Mouse (Mus musculus) mesoderm, embryonic 11.5 days (tissue): ENCODE measurements around the gene Capn2.
A peak's percentile ranks its signal among the peaks of the same experiment; 100 is the strongest.

Experiments used
- DNase-seq: peaks from one replicate; pipeline ENCODE4 v3.0.0-alpha.2; 2012; ENCODE audit warnings: low read depth, low spot score

Capn2 gene

DNA sequence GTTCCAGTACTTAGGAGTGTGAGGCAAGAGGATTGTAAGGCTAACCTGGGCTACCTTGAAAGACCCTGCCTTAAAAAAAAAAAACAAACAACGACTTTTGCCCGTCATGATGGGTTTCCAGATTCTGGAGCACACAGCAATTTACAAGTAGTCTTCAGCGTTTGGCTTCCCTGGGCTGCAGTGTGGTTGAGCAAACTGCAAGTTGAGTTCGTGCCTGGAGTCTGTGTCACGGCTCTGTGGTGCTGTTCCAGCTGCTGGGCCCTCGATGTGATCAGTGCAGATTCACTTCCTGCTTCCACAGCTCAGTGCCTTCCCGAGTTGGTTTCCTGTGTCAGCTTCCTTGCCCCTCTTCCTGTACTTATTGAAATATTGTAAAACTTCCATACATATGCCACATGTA is 56.1 kb downstream of the Capn2 start:
- no peak for DNase-seq

DNA sequence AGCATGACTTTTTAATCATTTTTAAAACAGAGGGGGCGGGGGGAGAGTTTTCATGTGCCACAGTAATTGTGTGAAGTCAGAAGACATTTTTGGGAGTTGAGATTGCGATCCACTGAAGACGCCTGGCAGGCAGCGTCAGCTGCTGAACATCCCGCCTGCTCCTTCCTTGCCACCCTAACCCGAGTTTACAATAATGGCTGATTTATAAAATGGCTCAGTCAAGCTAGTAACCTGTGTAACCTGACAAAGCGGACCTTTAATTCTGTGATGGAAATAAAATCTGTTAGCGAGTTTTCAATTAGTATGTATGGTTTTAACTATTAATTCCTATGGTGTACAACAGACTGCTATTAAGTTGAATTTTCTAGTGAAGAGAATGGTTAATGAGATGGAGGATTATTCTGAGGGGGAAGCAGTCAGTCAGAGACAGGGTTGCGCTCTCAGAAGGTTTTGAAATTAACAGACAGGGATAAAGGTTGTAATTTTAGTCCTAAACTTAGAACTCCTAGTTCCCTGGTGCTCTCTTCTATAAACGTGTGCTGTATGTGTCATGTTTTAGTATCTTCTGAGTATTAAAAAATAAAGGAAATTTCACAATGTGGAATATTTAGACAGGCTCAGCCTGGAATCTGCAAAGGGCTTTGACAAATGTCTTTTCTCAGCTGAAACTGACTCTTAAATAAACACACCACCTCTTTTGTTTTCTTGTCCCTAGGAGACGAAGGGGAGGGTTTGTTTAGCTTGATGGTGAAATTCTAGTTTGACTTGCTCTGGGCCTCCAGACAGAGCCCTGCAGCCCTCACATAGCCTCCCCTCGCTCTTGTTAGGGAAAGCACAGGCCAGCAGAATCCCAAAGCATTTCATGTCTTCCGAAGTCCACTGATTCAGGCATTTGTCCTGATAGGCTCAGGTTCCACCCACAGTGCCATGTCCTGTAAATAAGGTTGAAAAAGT is 56.8 kb downstream of the Capn2 start:
- DNase-seq, result peak; percentile 26

DNA sequence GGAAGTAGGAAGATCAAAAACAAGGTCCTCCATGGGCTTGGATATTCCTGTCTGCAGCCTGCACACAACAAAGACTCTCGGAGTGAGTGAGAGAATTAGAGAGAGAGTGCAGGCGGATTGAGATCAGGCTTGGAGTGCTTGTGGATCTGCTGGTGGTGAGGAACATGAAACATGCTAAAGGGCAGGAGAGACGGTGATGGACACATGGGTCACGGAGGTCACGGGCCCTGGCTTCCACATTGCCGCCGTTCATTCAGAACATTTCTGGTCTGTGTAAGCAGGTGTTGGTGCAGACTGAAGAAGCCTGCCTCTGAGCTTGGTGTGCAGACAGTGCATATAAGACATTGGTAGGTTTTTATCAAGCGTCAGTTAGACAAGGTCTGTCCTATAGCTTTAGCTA is 58.0 kb downstream of the Capn2 start:
- DNase-seq, result no peak

DNA sequence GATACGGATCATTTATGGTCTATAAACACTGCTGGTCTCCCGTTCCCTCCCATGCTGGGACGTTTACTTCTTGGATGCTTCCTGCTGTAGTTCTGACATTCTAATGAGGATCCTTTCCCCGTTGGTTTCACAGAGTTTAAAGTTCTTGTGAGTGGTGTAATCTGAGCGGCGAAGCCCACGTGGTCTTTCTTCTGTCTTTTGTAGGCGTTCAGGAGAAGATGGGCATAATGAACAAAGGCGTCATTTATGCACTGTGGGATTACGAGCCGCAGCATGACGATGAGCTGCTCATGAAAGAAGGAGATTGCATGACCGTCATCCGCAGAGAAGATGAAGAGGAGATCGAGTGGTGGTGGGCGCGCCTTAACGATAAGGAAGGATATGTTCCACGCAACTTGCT is 58.9 kb downstream of the Capn2 start:
- no peak for DNase-seq

DNA sequence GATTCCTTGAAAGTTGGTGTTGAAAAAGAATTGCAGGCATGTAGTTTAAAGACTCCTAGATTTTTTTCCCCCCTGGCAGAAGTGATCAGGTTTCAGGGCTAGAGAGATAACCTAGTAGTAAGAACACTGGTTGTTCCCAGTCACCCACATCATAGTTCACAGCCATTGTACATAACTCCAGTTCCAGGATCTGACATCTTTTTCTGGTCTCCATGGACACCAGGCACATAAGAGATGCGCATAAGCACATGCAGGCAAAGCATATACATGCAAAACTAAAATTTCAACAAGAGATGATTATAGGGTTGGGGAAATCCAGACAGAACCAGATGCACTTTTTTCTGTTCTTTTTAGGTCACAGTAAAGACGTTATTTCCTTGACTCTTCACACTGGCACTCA is 62.3 kb downstream of the Capn2 start:
- no peak for DNase-seq

DNA sequence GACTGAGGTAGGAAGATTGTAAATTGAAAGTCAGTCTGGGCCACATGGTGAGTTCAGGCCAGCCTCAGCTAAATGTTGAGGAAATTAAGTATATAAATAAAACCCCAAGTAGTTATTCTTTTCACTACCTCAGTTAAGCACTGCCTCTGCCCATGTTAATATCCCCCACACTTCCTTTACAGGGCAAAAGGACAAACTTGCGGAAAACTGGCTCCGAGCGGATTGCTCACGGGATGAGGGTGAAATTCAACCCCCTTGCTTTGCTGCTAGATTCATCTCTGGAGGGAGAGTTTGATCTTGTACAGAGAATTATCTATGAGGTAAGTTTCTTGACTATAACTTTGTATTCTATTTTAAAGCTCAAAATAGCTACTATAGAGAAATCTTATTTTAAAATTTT is 64.9 kb downstream of the Capn2 start:
- DNase-seq, result no peak

DNA sequence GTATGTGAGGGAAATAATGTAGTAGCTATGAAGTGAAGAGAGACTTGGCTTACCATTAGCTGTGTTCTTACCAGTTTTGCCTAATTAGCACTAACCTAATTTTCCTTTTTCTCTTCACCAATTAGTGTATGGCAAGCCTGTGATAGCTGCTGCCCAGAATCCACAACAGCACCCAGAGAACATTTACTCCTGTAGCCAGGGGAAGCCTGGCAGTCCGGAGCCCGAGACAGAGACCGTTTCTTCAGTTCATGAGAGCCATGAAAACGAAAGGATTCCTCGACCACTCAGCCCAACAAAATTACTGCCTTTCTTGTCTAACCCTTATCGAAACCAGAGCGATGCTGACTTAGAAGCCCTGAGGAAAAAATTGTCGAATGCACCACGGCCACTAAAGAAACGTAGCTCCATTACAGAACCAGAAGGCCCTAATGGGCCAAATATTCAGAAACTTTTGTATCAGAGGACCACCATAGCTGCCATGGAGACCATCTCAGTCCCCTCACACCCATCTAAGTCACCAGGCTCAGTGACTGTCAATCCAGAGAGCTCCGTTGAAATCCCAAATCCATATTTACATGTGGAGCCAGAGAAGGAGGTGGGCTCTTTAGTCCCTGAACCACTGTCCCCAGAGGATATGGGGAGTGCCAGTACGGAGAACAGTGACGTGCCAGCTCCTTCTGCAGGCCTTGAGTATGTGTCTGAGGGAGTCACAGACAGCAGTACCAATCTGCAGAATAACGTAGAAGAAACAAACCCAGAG is 69.0 kb downstream of the Capn2 start:
- no peak for DNase-seq

DNA sequence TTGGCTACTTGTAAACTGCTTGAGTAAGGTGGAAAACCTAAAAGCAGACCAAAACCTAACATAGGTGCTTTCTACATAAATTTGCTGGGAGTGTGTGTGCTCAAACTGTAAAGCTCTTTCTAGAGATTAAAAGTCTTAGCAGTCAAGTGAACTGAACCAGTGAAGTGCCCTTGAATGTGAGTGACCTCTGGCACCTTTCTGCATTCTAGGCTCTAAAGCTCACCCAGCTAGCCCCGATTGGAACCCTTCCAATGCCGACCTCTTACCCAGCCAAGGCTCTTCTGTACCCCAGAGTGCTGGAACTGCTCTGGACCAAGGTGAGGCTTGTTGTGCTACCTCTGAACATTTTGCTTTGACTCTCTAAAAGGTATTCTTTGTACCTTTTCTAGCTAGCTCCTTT is 73.3 kb downstream of the Capn2 start:
- DNase-seq, result no peak

DNA sequence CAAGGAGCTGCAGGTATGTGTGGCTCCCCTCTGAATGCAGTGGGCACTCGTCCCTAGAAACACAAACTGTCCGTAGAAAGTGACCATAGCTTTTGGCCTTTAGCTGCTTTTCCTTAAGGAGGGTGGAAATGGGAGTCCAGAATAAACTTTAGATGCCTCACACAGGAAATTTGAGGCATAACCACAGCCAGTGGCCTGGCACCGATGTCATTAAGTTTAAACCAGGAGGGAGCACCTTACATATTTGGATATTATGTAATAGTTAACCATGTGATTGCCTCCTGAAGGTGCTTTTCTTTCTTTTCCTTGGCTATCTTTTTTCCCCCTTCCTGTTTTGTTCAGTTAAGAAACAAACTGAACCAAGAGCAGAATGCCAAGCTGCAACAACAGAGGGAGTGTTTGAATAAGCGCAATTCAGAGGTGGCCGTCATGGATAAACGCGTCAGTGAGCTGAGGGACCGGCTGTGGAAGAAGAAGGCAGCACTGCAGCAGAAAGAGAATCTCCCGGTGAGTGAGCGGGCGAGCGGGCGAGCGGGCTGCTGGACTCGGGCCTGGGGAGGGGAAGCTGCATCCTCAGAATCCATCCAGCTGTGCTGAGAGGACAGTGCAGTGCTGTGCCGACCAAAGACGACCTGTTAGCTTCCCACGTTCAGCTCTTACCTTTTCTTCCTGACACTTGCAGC is 75.5 kb downstream of the Capn2 start:
- no peak for DNase-seq

DNA sequence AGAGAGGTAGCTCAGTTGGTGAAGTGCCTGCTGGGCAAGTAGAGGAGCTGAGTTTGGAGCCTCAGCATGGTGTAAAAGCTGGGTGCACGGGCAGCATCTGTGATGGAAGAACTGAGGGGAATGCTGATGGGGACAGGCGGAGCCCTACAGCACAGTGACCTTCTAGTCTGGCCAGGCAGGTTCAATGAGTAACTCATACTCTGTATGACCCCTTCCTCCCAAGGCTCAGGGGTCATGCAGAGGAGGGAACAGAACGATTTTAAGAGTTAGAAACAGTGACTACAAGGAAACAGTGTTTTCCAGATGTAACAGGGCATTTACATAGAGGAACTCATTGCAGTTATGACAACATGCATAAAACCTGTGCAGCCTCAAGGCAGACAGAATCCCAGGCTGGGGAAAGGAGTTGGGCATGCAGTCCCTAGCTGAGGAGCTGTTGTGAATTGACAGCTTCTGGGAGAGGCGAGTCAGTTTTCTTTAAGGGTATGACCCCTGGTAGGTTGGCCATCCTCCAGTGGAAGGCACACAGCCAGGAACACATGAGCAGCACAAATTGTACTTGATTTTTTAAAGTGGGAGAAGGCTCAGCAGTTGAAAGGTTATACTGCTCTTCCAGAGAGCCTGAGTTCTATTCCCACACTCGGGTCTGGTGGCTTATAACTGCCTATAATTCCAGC is 77.7 kb downstream of the Capn2 start:
- DNase-seq, result no peak

DNA sequence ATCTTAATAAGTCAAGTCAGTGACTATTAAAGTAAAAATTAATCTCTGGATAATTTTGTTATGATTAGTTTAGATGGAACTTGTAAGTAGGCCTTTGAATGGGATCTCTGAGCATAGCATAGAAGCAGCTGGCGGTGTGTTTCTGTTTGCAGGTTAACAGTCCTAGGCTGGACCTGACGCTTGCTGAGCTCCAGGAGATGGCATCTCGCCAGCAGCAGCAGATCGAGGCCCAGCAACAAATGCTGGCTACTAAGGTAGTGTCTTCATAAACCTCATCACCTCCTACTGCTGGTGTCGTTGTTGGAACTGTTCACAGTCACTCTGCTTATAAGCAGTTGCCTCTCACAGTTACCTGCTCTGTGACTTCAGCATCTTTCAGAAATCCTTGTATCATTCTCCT is 80.7 kb downstream of the Capn2 start:
- DNase-seq, result no peak

DNA sequence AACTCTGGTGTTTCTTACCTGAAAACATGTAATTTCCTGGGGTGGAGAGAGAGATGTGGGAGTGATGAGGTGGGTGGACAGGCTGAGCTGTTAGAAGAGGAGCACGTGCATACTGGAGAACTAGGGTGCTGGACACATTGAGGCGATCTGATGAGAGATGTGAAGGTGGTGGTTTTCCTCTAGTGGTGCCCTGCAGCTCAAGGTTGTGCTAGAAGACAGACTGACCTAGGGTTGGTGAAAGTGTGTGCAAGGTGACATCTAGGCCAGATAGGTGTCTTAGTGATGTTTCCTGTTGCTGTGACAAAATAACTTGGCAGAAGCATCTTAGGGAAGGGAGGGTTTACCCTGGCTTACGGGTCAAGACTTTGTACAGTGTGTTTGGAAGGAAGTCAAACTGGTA is 85.3 kb downstream of the Capn2 start:
- DNase-seq, result no peak

DNA sequence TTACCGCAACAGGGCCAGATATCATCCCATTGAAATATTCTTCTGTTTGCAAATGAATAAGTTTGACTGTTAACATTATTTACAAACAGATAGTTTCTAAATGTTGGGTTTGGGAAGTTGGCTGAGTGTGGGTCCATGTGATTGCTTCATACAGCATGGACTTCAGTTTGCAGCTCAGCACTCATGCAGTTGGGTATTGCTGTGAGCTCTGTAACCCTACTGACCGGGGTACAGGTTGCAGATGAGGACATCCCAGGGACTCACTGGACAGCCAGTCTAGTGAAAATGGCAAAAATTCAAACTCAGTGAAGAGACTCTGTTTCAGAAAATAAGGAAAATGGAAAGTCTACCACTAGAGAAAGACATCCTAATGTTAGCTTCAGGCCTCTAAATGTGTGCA is 86.7 kb downstream of the Capn2 start:
- DNase-seq, result no peak

DNA sequence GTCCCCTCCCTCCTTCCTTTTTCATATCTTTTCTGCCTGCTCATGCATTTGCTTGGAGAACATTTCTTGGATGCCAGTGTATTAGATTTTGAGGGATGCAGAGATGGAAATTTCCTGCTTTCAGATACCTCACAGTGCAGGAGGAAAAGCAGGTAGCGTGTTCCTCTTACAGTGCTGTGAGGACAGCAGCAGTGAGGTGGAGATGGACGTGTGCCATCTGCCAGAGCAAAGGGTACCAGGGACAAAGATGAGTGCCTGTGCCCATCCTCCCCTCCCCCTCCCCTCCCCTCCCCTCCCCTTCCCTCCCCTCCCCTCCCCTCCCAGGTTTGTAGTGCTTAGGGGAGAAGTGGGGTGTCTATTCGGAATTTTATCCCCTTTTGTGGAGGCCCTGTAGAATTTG is 87.6 kb downstream of the Capn2 start:
- DNase-seq, result no peak

DNA sequence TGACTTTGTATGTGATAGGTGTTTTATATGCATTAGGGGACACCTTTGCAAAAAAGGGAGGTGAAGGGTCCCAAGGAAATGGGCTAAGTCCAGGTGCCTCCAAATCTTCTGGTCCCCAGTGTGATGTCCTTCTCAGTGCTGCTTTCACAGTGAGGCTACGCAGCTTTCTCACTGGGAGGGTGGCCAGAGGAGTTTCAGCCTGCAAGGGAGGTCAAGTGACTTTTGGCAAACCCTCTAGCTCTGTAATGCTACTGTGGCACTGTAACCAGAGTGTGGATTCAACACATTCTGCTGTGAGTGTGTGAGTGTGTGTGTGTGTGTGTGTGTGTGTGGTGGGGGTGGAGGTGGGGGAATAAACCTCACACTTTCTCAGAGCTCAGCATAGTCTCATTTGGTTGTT is 90.0 kb downstream of the Capn2 start:
- no peak for DNase-seq

DNA sequence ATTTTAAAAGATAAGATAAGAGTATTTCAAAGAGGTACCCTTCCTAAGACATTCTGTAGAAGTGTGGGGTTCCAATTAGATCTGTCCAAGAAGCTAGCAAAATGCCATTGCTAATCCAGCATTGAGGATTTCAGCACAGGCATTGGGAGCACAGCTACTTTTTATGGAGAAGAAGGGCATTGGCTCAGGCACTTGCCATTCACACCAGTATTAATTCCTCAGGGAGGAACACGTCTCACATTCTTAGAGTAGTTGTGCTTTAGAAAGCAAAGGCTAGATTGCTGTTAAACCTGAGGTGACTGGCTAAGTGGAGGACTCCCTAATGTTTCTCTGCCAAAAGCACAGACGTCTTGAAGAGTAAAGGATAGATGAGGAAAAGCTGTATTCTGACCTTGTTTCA is 91.0 kb downstream of the Capn2 start:
- no peak for DNase-seq

DNA sequence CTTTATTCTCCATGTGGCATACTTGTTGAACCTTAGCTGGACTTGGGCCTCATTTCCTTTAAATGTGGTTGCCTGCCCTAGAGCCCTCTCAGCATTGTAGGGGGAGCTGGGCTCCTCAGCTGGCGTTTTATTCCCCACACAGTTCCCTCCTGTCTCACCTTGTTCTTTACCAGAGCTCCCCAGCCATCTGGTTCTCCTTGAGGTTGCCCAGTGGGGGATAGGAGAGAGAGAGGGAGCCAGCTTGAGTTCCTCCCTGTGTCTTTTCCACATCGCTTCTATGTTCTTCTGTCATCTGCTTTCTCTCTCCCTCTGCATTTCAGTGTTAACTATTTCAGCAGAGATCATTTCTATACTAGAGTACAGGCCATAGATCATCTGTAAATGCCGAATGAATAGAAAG is 92.2 kb downstream of the Capn2 start:
- no peak for DNase-seq

DNA sequence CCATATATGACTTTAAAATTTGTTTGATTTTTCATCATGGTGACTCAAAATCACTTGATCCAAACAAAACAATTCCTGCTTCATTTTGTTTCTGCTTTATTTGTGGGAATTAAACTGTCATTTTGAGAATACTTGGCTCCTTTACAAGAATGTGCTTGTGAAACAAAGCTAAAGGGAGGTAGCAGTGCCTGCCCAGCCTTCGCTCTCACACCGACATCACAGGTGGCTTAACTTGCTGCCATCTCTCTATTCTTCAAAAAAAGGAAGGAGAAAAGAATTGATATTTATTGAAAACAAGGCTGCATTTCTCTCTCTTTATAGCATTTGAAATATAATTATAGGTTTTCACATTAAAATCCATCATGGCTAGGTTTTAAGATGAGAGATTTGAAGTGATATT is 93.1 kb downstream of the Capn2 start:
- DNase-seq, result no peak

DNA sequence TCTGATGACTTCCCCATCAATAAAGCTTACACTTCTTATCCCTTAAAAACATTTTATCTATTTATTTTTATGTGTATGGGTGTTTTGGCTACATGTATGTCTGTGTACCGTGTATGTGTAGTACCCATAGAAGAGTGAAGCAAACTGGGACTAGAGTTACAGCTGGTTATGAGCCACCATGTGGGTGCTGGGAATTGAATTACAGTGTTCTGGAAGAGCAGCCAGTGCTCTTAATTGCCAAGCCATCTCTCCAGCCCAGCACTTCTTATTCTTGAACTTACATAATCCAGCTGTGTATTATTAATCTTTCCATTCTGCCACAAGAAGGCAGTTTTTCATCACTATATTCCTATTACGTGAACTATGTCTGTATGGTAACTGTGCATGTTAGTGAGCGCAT is 97.9 kb downstream of the Capn2 start:
- DNase-seq, result no peak
